Mouse (Mus musculus) E14TG2a.4 (cell line): ENCODE data around the gene P2rx7.

Experiments used
- CTCF ChIP-seq: conservative IDR thresholded peaks from 2 replicates; pipeline ENCODE4 v1.5.1; 2014; ENCODE audit warnings: low read length
- POU5F1 ChIP-seq: IDR thresholded peaks from 2 replicates; pipeline ENCODE4 v1.6.1; 2014; ENCODE audit warnings: low read length, borderline replicate concordance

GRCm38 (mm10) chr5:122726068-122726467, 82.4 kb downstream of the P2rx7 start:
- TF ChIP-seq CTCF, result peak; percentile 94
- no peak for TF ChIP-seq POU5F1
